In genomic region chr12:37814122-37814521, GRCm38 (mm10) we compare ENCODE assay signal across 32 mouse cellular contexts. TPM values are rescaled to one million over a fixed set of nuclear protein-coding genes. Genes with fewer than 3 reads are reported as not detected.
DNase-seq lines count a peak whose midpoint lies in the region; ATAC-seq and TF ChIP-seq lines count a peak whose summit lies in the region.
"Had no signal": no experiment of that assay in that cellular context is flagged by ENCODE, and none has a peak within 500 bp of the region (broad histone marks: within the 10 kb centered on the region; RNA-seq: fewer than 3 reads in every experiment).

No protein-coding gene starts in this region.

- H3K27me3 ChIP-seq in forebrain, embryonic 13.5 days, result no peaks in the 10 kb centered on the region
- H3K27me3 ChIP-seq in forebrain, embryonic 11.5 days (ENCODE audit: control insufficient read depth, insufficient read depth, low read length), result no peaks in the 10 kb centered on the region
- H3K27me3 ChIP-seq: embryonic facial prominence, embryonic 13.5 days; heart, embryonic 15.5 days; kidney, embryonic 15.5 days; limb, embryonic 13.5 days; lung, embryonic 15.5 days; midbrain, embryonic 15.5 days; neural tube, embryonic 15.5 days; Patski; stomach, embryonic 15.5 days had no signal

- H3K36me3 ChIP-seq in forebrain, embryonic 13.5 days (ENCODE audit: poor library complexity, severe bottlenecking), result no peaks in the 10 kb centered on the region
- no peaks in the 10 kb centered on the region for H3K36me3 ChIP-seq in forebrain, embryonic 11.5 days (ENCODE audit: control insufficient read depth, insufficient read depth, low read length)
- H3K36me3 ChIP-seq: embryonic facial prominence, embryonic 13.5 days; G1E; heart, embryonic 10.5 days; heart, embryonic 15.5 days; kidney, embryonic 15.5 days; limb, embryonic 13.5 days; lung, embryonic 15.5 days; midbrain, embryonic 10.5 days; midbrain, embryonic 15.5 days; neural tube, embryonic 15.5 days; stomach, embryonic 15.5 days had no signal

- no peak overlapping the region for H3K27ac ChIP-seq in forebrain, embryonic 13.5 days
- no peak overlapping the region for H3K27ac ChIP-seq in forebrain, embryonic 11.5 days (ENCODE audit: low read depth, low read length)
- H3K27ac ChIP-seq in layer of hippocampus, adult 2 months, result peak overlapping the region; percentile 58; the same call in 1 of the 2 replicates
- H3K27ac ChIP-seq: embryonic facial prominence, embryonic 13.5 days; heart, embryonic 10.5 days; heart, embryonic 15.5 days; kidney, embryonic 15.5 days; limb, embryonic 13.5 days; lung, embryonic 15.5 days; midbrain, embryonic 10.5 days; midbrain, embryonic 15.5 days; neural tube, embryonic 15.5 days; stomach, embryonic 15.5 days had no signal

- ATAC-seq in forebrain, embryonic 13.5 days, result peak; percentile 81
- ATAC-seq in forebrain, embryonic 11.5 days (replicated peaks; ENCODE audit: low FRiP score), result no peak
- ATAC-seq: hindbrain, embryonic 16.5 days; midbrain, embryonic 15.5 days; Patski had no signal

- TF ChIP-seq CTCF in layer of hippocampus, adult 2 months (conservative IDR thresholded peaks at IDR 0.05), result no peak

- DNase-seq in forebrain, embryonic 11.5 days (ENCODE audit: low spot score), result no peak
- peak; percentile 11 to 22 for DNase-seq in layer of hippocampus, adult 2 months (ENCODE audit: low spot score in 2 of 2)
- DNase-seq in layer of hippocampus, postnatal 25 days (ENCODE audit: extremely low spot score in 1 of 2, low spot score in 1 of 2), result no peak
- peak; percentile 3 for DNase-seq in right cerebral cortex, adult 18-20 months
- DNase-seq in right cerebral cortex, postnatal 36 days (ENCODE audit: low spot score in 2 of 2), result no peak
- no peak for DNase-seq in spleen, postnatal 36 days (ENCODE audit: low spot score in 2 of 2)
- DNase-seq in B cell, adult 2 months, result no peak
- DNase-seq: adrenal gland, postnatal 10 days; cerebellum, adult 18-20 months; cerebellum, postnatal 10 days; gastrocnemius, postnatal 25 days; heart, adult 11 months; kidney, adult 18-20 months; kidney, postnatal 25 days; thymus, postnatal 14 days had no signal

- no peak overlapping the region for H3K4me2 ChIP-seq in forebrain, embryonic 13.5 days
- H3K4me2 ChIP-seq in forebrain, embryonic 11.5 days (ENCODE audit: low read depth, low read length, severe bottlenecking), result no peak overlapping the region
- H3K4me2 ChIP-seq: embryonic facial prominence, embryonic 13.5 days; heart, embryonic 15.5 days; kidney, embryonic 15.5 days; limb, embryonic 13.5 days; liver, embryonic 11.5 days; lung, embryonic 15.5 days; midbrain, embryonic 15.5 days; neural tube, embryonic 15.5 days; stomach, embryonic 15.5 days had no signal

- H3K4me3 ChIP-seq in forebrain, embryonic 13.5 days, result no peak overlapping the region
- no peak overlapping the region for H3K4me3 ChIP-seq in forebrain, embryonic 11.5 days (ENCODE audit: low read depth, low read length)
- no peak overlapping the region for H3K4me3 ChIP-seq in layer of hippocampus, adult 2 months
- H3K4me3 ChIP-seq: embryonic facial prominence, embryonic 13.5 days; heart, embryonic 10.5 days; heart, embryonic 15.5 days; kidney, embryonic 15.5 days; limb, embryonic 13.5 days; lung, embryonic 15.5 days; midbrain, embryonic 10.5 days; midbrain, embryonic 15.5 days; neural tube, embryonic 15.5 days; stomach, embryonic 15.5 days had no signal

- 30% methylated on average over 3 of the region's 3 CpGs for WGBS in forebrain, embryonic 13.5 days
- WGBS in forebrain, embryonic 11.5 days, result 56% methylated on average over 3 of the region's 3 CpGs

- no peaks in the 10 kb centered on the region for H3K9me3 ChIP-seq in forebrain, embryonic 13.5 days (replicated peaks)
- H3K9me3 ChIP-seq in forebrain, embryonic 11.5 days (ENCODE audit: control insufficient read depth, low read length), result no peaks in the 10 kb centered on the region
- H3K9me3 ChIP-seq: embryonic facial prominence, embryonic 13.5 days; G1E; heart, embryonic 10.5 days; heart, embryonic 15.5 days; kidney, embryonic 15.5 days; limb, embryonic 13.5 days; lung, embryonic 15.5 days; midbrain, embryonic 10.5 days; midbrain, embryonic 15.5 days; neural tube, embryonic 15.5 days; stomach, embryonic 15.5 days had no signal

- peaks cover 13% of the 10 kb centered on the region; the same call in 1 of the 2 replicates for H3K4me1 ChIP-seq in forebrain, embryonic 13.5 days
- H3K4me1 ChIP-seq in forebrain, embryonic 11.5 days (replicated peaks; ENCODE audit: control insufficient read depth, insufficient read depth, low read length), result no peaks in the 10 kb centered on the region
- H3K4me1 ChIP-seq: embryonic facial prominence, embryonic 13.5 days; heart, embryonic 10.5 days; heart, embryonic 15.5 days; kidney, embryonic 15.5 days; limb, embryonic 13.5 days; midbrain, embryonic 10.5 days; midbrain, embryonic 15.5 days; stomach, embryonic 15.5 days had no signal

- no peak overlapping the region for H3K9ac ChIP-seq in forebrain, embryonic 13.5 days
- no peak overlapping the region for H3K9ac ChIP-seq in forebrain, embryonic 11.5 days (ENCODE audit: low read length)
- H3K9ac ChIP-seq: embryonic facial prominence, embryonic 13.5 days; heart, embryonic 15.5 days; kidney, embryonic 15.5 days; limb, embryonic 13.5 days; lung, embryonic 15.5 days; midbrain, embryonic 15.5 days; neural tube, embryonic 15.5 days; stomach, embryonic 15.5 days had no signal

RNA-seq across cellular contexts. Expression of gene Dgkb, which starts 3.4 kb away (rescaled TPM):
- polyA plus RNA-seq in forebrain, embryonic 13.5 days (2015; fragmentation: Nextera tagmentation; extraction: Ambion mirVana), result 4.7 and 4.8 TPM in 2 replicates
- 0.79 and 1.6 TPM in 2 replicates for polyA plus RNA-seq in forebrain, embryonic 11.5 days (2014; fragmentation: Nextera tagmentation; extraction: Ambion mirVana)
- 100 to 1,000 TPM; 153 to 160 TPM for total RNA-seq in layer of hippocampus, adult 2 months (2021)
- total RNA-seq in layer of hippocampus, postnatal 25 days (2021), result 100 to 1,000 TPM; 147 to 151 TPM
- total RNA-seq: common myeloid progenitor, adult 5-6 weeks; megakaryocyte progenitor cell, adult 5-6 weeks had no signal
- polyA plus RNA-seq: G1E, Patski had no signal

Comparison
In these comparisons a context has a peak if more than half of its experiments do, and no peak if none do; other contexts are left out.
1. DNase-seq: peak in layer of hippocampus, adult 2 months (2 of 2) and right cerebral cortex, adult 18-20 months (single experiment); none in forebrain, embryonic 11.5 days (single experiment), layer of hippocampus, postnatal 25 days (0 of 2), right cerebral cortex, postnatal 36 days (0 of 2), spleen, postnatal 36 days (0 of 2) and B cell, adult 2 months (0 of 2).